Mouse (Mus musculus) NIH3T3 (cell line): ENCODE measurements at regions not wholly inside any gene's neighbourhood (a gene's known extent, or its start where the extent isn't known, plus 50 kb on each side); places are given as distances from the start of the nearest gene placed in this dataset.

Experiments
- DNase-seq: peaks from one replicate; pipeline ENCODE4 v3.0.0-alpha.2; 2012; ENCODE audit warnings: low read depth

GRCm38 (mm10) chr8:97052436-97052835 lies 1164.1 kb upstream of the Got2 start:
- DNase-seq: no peak

GRCm38 (mm10) chr8:97039778-97040177 lies 1151.4 kb upstream of the Got2 start:
- no peak for DNase-seq

GRCm38 (mm10) chr8:97038854-97039253 lies 1150.5 kb upstream of the Got2 start:
- DNase-seq: no peak

- DNase-seq: no peak
Observed at GRCm38 (mm10) chr8:97032188-97032587, 1143.8 kb upstream of the Got2 start.

- DNase-seq: peak; percentile 3
Observed at GRCm38 (mm10) chr8:97015571-97015970, 1127.2 kb upstream of the Got2 start.

GRCm38 (mm10) chr8:97004131-97004530 lies 1115.8 kb upstream of the Got2 start:
- no peak for DNase-seq

GRCm38 (mm10) chr8:96983103-96983502 lies 1094.8 kb upstream of the Got2 start:
- DNase-seq: no peak
